Mouse (Mus musculus) cerebellum, adult 8-10 months (tissue): Measurements from ENCODE around the gene Amacr.

Experiments used
- DNase-seq: peaks from one replicate; pipeline ENCODE4 v3.0.0; 2022

Amacr gene

GRCm38 (mm10) chr15:10990411-10990810 lies 8.9 kb downstream of the Amacr start:
- no peak for DNase-seq

GRCm38 (mm10) chr15:10991566-10991965 lies 10.0 kb downstream of the Amacr start:
- DNase-seq = no peak

- no peak for DNase-seq
These were observed 18.3 kb downstream of the Amacr start for GRCm38 (mm10) chr15:10999832-11000231.

- DNase-seq = no peak
These were observed 18.9 kb downstream of the Amacr start, which contains the start of gene Slc45a2 for GRCm38 (mm10) chr15:11000421-11000820. Gene Slc45a2 (plus strand): TSS chr15:11000721.

- DNase-seq = no peak
These were observed 22.2 kb downstream of the Amacr start for GRCm38 (mm10) chr15:11003791-11004190.

- no peak for DNase-seq
These were observed 23.1 kb downstream of the Amacr start for GRCm38 (mm10) chr15:11004646-11005045.

GRCm38 (mm10) chr15:11008756-11009155 lies 27.2 kb downstream of the Amacr start:
- no peak for DNase-seq

- DNase-seq = no peak
These were observed 29.5 kb downstream of the Amacr start for GRCm38 (mm10) chr15:11010976-11011548.

GRCm38 (mm10) chr15:11014931-11015330 lies 33.4 kb downstream of the Amacr start:
- no peak for DNase-seq

GRCm38 (mm10) chr15:11026801-11027561 lies 45.4 kb downstream of the Amacr start:
- DNase-seq = no peak

- DNase-seq = no peak
These were observed 48.6 kb downstream of the Amacr start for GRCm38 (mm10) chr15:11030188-11030587.

- no peak for DNase-seq
These were observed 54.5 kb downstream of the Amacr start for GRCm38 (mm10) chr15:11035947-11036474.

- DNase-seq = no peak
These were observed 55.2 kb downstream of the Amacr start for GRCm38 (mm10) chr15:11036535-11037375.

- no peak for DNase-seq
These were observed 55.8 kb downstream of the Amacr start for GRCm38 (mm10) chr15:11037376-11037695.

- no peak for DNase-seq
These were observed 56.2 kb downstream of the Amacr start, which contains the start of gene Rxfp3 for GRCm38 (mm10) chr15:11037711-11038110. Gene Rxfp3 (minus strand): TSS chr15:11037991.

GRCm38 (mm10) chr15:11038476-11038875 lies 56.9 kb downstream of the Amacr start:
- peak; percentile 42 for DNase-seq

- no peak for DNase-seq
These were observed 58.5 kb downstream of the Amacr start for GRCm38 (mm10) chr15:11040067-11040466.

GRCm38 (mm10) chr15:11041229-11041628 lies 59.7 kb downstream of the Amacr start:
- DNase-seq = no peak

- DNase-seq = no peak
These were observed 61.3 kb downstream of the Amacr start for GRCm38 (mm10) chr15:11042828-11043227.
